Mouse (Mus musculus): ENCODE data around the gene Bend3. TPM values are rescaled to one million over a fixed set of nuclear protein-coding genes. Genes with fewer than 3 reads are reported as not detected.

Gene Bend3
- polyA plus RNA-seq, 1 experiment from 2014 or later = 0.81 TPM

- ATAC-seq (no peak), DNase-seq (ENCODE audit: low spot score) (no peak)
- Histone ChIP-seq H3K9ac (replicated peaks; ENCODE audit: low read depth) (no peak overlapping the region), H3K9me3 (ENCODE audit: low read length) (no peaks in the 10 kb centered on the region), H3K4me3 (ENCODE audit: low read depth, low read length) (no peak overlapping the region), H3K27ac (ENCODE audit: low read length) (no peak overlapping the region), H3K36me3 (ENCODE audit: insufficient read depth, low read length) (no peaks in the 10 kb centered on the region), H3K4me2 (replicated peaks; ENCODE audit: low read depth, low read length) (no peak overlapping the region), H3K27me3 (replicated peaks; ENCODE audit: insufficient read depth, low read length) (no peaks in the 10 kb centered on the region), H3K4me1 (ENCODE audit: insufficient read depth, low read depth, low read length) (no peaks in the 10 kb centered on the region)
- TF ChIP-seq CTCF (IDR thresholded peaks at IDR 0.05) (no peak), EP300 (IDR thresholded peaks at IDR 0.05) (no peak)
- WGBS = 67% methylated on average over 1 of the region's 1 CpGs
Observed at GRCm38 (mm10) chr10:43534382-43534781, 55.8 kb downstream of the Bend3 start.

GRCm38 (mm10) chr10:43537652-43538051 is 59.0 kb downstream of the Bend3 start:
- H3K27ac ChIP-seq (ENCODE audit: low read length) = no peak overlapping the region; the same call in 1 of the 2 replicates

GRCm38 (mm10) chr10:43538831-43539230 is 60.2 kb downstream of the Bend3 start:
- no peak for ATAC-seq

More at GRCm38 (mm10) chr10:43537652-43538051, 59.0 kb downstream of the Bend3 start:
- ATAC-seq (no peak), DNase-seq (ENCODE audit: low spot score) (no peak)
- Histone ChIP-seq H3K9me3 (ENCODE audit: low read length) (no peaks in the 10 kb centered on the region), H3K9ac (replicated peaks; ENCODE audit: low read depth) (no peak overlapping the region), H3K36me3 (ENCODE audit: insufficient read depth, low read length) (no peaks in the 10 kb centered on the region), H3K4me2 (replicated peaks; ENCODE audit: low read depth, low read length) (no peak overlapping the region), H3K4me3 (ENCODE audit: low read depth, low read length) (no peak overlapping the region), H3K4me1 (ENCODE audit: insufficient read depth, low read depth, low read length) (peaks cover 6% of the 10 kb centered on the region; the same call in 1 of the 2 replicates), H3K27me3 (replicated peaks; ENCODE audit: insufficient read depth, low read length) (no peaks in the 10 kb centered on the region)
- TF ChIP-seq CTCF (IDR thresholded peaks at IDR 0.05) = no peak
- TF ChIP-seq EP300 (IDR thresholded peaks at IDR 0.05) = no peak
- WGBS = 85% methylated on average over 7 of the region's 7 CpGs

DNA sequence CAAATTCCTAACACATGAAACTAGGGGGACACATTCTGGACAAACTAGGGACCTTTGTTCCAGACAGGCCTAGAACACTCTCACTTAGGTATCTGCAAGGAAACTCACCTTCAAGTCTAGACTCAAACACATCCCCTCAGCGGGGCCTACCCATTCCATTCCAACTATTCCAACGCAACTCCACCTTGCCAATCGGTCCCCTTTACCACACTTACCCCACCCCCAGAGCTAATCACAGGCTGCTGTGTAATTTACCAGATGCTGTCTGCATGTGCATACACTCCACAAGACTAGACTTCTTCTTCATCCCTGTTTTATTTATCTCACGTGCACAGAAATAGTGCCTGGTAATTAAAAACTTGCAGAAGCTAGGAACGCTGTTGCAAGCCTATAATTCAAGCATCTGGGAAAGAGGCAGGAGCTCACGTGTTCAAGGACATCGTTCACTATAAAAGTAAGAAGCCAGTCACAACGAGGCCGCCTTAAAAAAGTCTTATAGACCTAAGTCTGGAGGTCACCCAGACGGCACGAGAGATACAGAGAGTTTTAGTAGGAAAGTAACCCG is 61.2 kb downstream of the Bend3 start:
- peak overlapping the region; percentile 90 for H3K4me3 ChIP-seq (ENCODE audit: low read depth, low read length)
- H3K27ac ChIP-seq (ENCODE audit: low read length) = no peak overlapping the region
- ATAC-seq (no peak), DNase-seq (ENCODE audit: low spot score) (peak; percentile 31)
- 15% methylated on average over 12 of the region's 12 CpGs for WGBS
- TF ChIP-seq EP300 (IDR thresholded peaks at IDR 0.05) (no peak), CTCF (IDR thresholded peaks at IDR 0.05) (no peak)
- H3K36me3 ChIP-seq (ENCODE audit: insufficient read depth, low read length) = no peaks in the 10 kb centered on the region
- H3K9ac ChIP-seq (replicated peaks; ENCODE audit: low read depth) = peak overlapping the region; percentile 91; the same call in 1 of the 2 replicates
- no peaks in the 10 kb centered on the region for H3K27me3 ChIP-seq (replicated peaks; ENCODE audit: insufficient read depth, low read length)
- H3K4me1 ChIP-seq (ENCODE audit: insufficient read depth, low read depth, low read length) = peaks cover 6% of the 10 kb centered on the region; the same call in 1 of the 2 replicates
- no peaks in the 10 kb centered on the region for H3K9me3 ChIP-seq (ENCODE audit: low read length)
- H3K4me2 ChIP-seq (replicated peaks; ENCODE audit: low read depth, low read length) = peak overlapping the region; percentile 75

More at GRCm38 (mm10) chr10:43538831-43539230, 60.2 kb downstream of the Bend3 start:
- no peaks in the 10 kb centered on the region for H3K27me3 ChIP-seq (replicated peaks; ENCODE audit: insufficient read depth, low read length)
- H3K9me3 ChIP-seq (ENCODE audit: low read length) = no peaks in the 10 kb centered on the region
- H3K27ac ChIP-seq (ENCODE audit: low read length) = no peak overlapping the region
- WGBS = 90% methylated on average over 5 of the region's 5 CpGs
- TF ChIP-seq EP300 (IDR thresholded peaks at IDR 0.05) = no peak
- no peaks in the 10 kb centered on the region for H3K36me3 ChIP-seq (ENCODE audit: insufficient read depth, low read length)
- H3K9ac ChIP-seq (replicated peaks; ENCODE audit: low read depth) = no peak overlapping the region
- H3K4me1 ChIP-seq (ENCODE audit: insufficient read depth, low read depth, low read length) = peaks cover 6% of the 10 kb centered on the region; the same call in 1 of the 2 replicates
- no peak overlapping the region for H3K4me2 ChIP-seq (replicated peaks; ENCODE audit: low read depth, low read length)
- H3K4me3 ChIP-seq (ENCODE audit: low read depth, low read length) = no peak overlapping the region
- no peak for DNase-seq (ENCODE audit: low spot score)

DNA sequence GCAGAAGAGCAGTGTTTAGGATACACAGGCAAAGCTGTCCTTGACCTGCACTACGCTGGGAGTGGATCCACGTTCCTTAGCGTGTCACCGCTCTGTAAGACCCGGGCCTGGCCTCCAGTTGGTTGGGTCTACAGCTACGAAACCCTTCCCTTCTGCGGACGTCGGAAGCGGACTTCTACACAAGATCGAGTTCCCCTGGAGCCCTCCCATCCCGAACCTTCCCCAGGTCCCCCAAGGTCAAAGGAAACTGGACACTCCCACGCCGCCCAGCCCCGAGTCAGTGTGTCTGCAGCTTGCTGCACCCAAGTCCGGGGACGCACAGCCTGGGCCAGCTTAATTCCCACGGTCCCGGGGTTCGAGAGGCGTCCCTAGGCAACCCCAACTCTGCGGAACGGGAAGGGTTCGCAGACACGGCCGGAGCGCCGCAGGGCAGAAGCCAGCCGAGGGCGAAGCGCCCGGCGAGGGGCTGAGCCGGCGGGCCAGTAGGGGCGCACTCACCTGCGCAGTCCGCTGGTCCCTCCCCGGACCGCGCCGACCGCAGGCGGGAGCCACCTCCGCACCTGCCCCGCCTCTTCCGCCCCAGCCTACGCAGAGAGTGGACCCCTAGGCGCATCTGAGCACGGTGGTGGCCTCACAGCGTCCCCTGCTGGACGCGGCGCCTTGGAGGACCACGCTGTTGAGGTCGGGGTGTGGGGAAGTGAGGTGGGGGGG is 62.0 kb downstream of the Bend3 start, which contains the start of gene 1700021F05Rik:
TSS of gene 1700021F05Rik (minus strand) at position 553 of the 711 bp plus-strand sequence.
- DNase-seq (ENCODE audit: low spot score) (peak; percentile 98), ATAC-seq (peak; percentile 100)
- Histone ChIP-seq H3K9ac (replicated peaks; ENCODE audit: low read depth) (peak within 1 kb of the TSS; percentile 91), H3K4me3 (ENCODE audit: low read depth, low read length) (peak within 1 kb of the TSS; percentile 90), H3K4me2 (replicated peaks; ENCODE audit: low read depth, low read length) (peak within 1 kb of the TSS; percentile 75), H3K27me3 (replicated peaks; ENCODE audit: insufficient read depth, low read length) (no peaks in the 10 kb centered on the region), H3K9me3 (ENCODE audit: low read length) (no peaks in the 10 kb centered on the region), H3K4me1 (ENCODE audit: insufficient read depth, low read depth, low read length) (peaks cover 6% of the 10 kb centered on the region; the same call in 1 of the 2 replicates), H3K36me3 (ENCODE audit: insufficient read depth, low read length) (no peaks in the 10 kb centered on the region), H3K27ac (ENCODE audit: low read length) (peak within 1 kb of the TSS; percentile 83)
- TF ChIP-seq EP300 (IDR thresholded peaks at IDR 0.05) (no peak), CTCF (IDR thresholded peaks at IDR 0.05) (peak; percentile 89)
- WGBS = under 1% methylated on average over 51 of the region's 56 CpGs

- Histone ChIP-seq H3K4me1 (ENCODE audit: insufficient read depth, low read depth, low read length) (peaks cover 6% of the 10 kb centered on the region; the same call in 1 of the 2 replicates), H3K9me3 (ENCODE audit: low read length) (no peaks in the 10 kb centered on the region), H3K36me3 (ENCODE audit: insufficient read depth, low read length) (no peaks in the 10 kb centered on the region), H3K9ac (replicated peaks; ENCODE audit: low read depth) (no peak overlapping the region), H3K27me3 (replicated peaks; ENCODE audit: insufficient read depth, low read length) (no peaks in the 10 kb centered on the region), H3K4me3 (ENCODE audit: low read depth, low read length) (peak overlapping the region; percentile 90; the same call in 1 of the 2 replicates), H3K27ac (ENCODE audit: low read length) (no peak overlapping the region), H3K4me2 (replicated peaks; ENCODE audit: low read depth, low read length) (peak overlapping the region; percentile 75)
- ATAC-seq (no peak), DNase-seq (ENCODE audit: low spot score) (no peak)
- 38% methylated on average over 7 of the region's 8 CpGs for WGBS
- TF ChIP-seq EP300 (IDR thresholded peaks at IDR 0.05) = no peak
- no peak for TF ChIP-seq CTCF (IDR thresholded peaks at IDR 0.05)
Observed at GRCm38 (mm10) chr10:43541153-43541544, 62.5 kb downstream of the Bend3 start.

All from lung, postnatal 0 days (tissue).